Mouse (Mus musculus): ENCODE data around the gene Trmt10c. TPM values are rescaled to one million over a fixed set of nuclear protein-coding genes. Genes with fewer than 3 reads are reported as not detected.

Trmt10c gene
- polyA plus RNA-seq, 1 experiment from 2014 or later, result 28.9 TPM

DNA sequence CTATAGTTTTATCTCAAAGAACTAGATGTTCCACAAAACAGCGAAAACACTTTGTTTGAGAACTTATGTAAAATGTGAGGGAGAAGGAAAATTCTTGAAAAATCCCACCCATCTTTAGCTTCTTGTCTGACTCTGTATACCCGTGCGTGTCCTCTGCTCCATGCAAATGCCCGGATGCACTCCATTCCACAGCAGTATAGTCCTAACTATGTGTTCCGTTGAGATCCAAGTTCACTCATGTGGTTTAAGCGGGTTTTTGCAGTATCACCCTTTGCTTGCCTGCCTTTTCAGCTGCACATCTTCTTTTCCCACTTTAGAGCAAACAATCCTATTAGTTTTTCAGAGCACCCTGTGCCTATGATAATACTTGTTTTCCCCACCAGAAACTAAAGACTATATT lies 1.1 kb downstream of the Trmt10c start:
- Histone ChIP-seq H3K9ac (peak overlapping the region; percentile 91), H3K27ac (no peak overlapping the region), H3K36me3 (peaks cover 33% of the 10 kb centered on the region), H3K4me2 (peak overlapping the region; percentile 65), H3K27me3 (no peaks in the 10 kb centered on the region), H3K4me1 (peaks cover 15% of the 10 kb centered on the region), H3K9me3 (replicated peaks) (no peaks in the 10 kb centered on the region), H3K4me3 (replicated peaks) (peak overlapping the region; percentile 98)
- WGBS, result 54% methylated on average over 6 of the region's 6 CpGs
- no peak for ATAC-seq (replicated peaks; ENCODE audit: low FRiP score)

DNA sequence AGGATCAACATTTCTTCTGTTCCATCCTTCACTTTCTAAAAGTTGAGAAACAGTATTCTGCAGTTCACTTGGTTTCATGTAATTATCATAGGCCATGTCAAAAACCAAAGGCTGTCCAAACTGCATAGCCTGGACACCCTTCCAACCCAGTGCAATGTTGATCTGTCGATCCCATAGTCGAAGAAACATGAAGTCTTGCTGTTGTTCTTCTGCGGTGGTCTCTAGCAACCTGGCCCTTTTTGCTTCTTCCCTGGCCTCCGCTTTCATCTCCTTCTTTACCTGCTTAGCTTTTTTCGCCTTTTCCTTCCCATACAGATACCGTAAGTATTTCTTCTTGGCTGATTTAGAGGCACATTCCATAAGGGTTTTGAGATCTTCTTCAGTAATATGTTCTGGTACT lies 3.1 kb downstream of the Trmt10c start:
- 98% methylated on average over 6 of the region's 6 CpGs for WGBS
- no peak overlapping the region for H3K27ac ChIP-seq
- H3K4me3 ChIP-seq (replicated peaks), result no peak overlapping the region
- no peak overlapping the region for H3K9ac ChIP-seq
- H3K36me3 ChIP-seq, result peaks cover 33% of the 10 kb centered on the region
- no peak overlapping the region for H3K4me2 ChIP-seq
- H3K27me3 ChIP-seq, result no peaks in the 10 kb centered on the region
- H3K4me1 ChIP-seq, result peaks cover 23% of the 10 kb centered on the region
- ATAC-seq (replicated peaks; ENCODE audit: low FRiP score), result no peak
- no peaks in the 10 kb centered on the region for H3K9me3 ChIP-seq (replicated peaks)

DNA sequence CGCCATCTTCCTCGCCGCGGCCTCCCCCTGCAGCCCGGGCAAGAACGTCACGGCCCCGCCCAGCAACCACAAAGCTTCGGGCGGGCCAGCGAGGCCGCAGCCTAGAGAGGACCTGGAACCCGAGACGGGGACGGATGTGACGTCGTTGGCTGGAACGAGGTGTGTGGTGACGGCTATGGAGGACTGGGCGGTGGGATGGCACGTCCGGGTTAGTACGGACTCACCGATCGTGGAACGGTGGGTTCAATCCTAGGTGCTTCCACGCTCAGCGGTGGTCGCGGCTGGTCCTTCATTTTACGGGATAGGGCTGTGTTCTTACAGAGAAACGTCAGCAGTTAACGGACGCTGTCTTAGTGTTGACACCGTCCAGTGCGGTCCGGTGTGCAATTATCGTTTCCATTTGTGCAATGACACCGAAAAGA lies 7.9 kb downstream of the Trmt10c start, which contains the start of gene Pcnp:
TSS of gene Pcnp (minus strand) at position 79 of the 422 bp plus-strand sequence.
- H3K4me2 ChIP-seq, result peak within 1 kb of the TSS; percentile 69
- no peaks in the 10 kb centered on the region for H3K9me3 ChIP-seq (replicated peaks)
- peak within 1 kb of the TSS; percentile 92 for H3K27ac ChIP-seq
- H3K9ac ChIP-seq, result peak within 1 kb of the TSS; percentile 92
- peaks cover 20% of the 10 kb centered on the region for H3K4me1 ChIP-seq
- H3K4me3 ChIP-seq (replicated peaks), result peak within 1 kb of the TSS; percentile 89
- ATAC-seq (replicated peaks; ENCODE audit: low FRiP score), result peak; percentile 99
- WGBS, result under 1% methylated on average over 39 of the region's 39 CpGs
- peaks cover 42% of the 10 kb centered on the region for H3K36me3 ChIP-seq
- no peaks in the 10 kb centered on the region for H3K27me3 ChIP-seq

DNA sequence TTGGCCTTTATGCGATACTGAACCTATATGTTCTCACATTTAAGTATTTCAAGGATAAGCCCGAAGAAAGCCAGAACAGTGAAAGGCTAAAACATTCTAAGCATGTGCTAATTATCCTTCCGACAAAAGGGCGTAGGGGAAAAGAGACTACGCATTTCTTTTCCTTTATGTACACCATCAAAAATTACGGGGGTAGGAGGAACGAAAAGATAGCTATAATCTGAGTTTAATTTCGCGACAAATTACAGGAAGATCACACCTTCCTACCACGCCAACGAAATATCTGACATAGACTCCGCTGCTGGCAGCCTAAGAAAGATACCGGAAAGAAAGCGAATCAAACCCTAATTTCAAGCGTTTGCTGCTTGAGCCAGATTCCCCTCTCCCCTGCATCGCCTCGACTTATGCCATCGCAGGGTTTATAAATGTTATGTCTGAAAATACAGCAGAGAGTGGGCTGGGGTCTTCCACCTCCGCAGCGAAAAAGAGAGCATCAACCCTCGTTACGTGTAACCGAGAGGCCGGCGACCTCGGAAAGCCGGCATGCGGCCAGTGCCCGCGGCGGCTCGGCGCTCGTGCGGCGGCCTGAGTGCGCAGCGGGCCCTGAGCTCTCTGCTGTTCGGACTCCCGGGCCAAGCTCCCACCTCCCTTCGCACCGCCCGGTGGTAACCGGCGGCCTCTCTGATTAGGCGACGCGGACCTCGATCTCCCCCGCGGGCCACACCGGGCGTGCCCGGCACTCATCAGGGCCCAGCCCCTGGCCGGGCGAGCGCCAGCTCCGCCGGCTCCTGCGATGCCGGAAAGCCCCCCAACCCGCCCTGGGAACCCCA lies 8.7 kb downstream of the Trmt10c start:
- Histone ChIP-seq H3K9me3 (replicated peaks) (no peaks in the 10 kb centered on the region), H3K4me1 (peaks cover 20% of the 10 kb centered on the region), H3K27me3 (no peaks in the 10 kb centered on the region), H3K4me2 (peak overlapping the region; percentile 69), H3K36me3 (peaks cover 36% of the 10 kb centered on the region), H3K27ac (peak overlapping the region; percentile 92), H3K9ac (peak overlapping the region; percentile 92), H3K4me3 (replicated peaks) (peak overlapping the region; percentile 89)
- ATAC-seq (replicated peaks; ENCODE audit: low FRiP score), result peak; percentile 92
- WGBS, result under 1% methylated on average over 62 of the region's 62 CpGs

DNA sequence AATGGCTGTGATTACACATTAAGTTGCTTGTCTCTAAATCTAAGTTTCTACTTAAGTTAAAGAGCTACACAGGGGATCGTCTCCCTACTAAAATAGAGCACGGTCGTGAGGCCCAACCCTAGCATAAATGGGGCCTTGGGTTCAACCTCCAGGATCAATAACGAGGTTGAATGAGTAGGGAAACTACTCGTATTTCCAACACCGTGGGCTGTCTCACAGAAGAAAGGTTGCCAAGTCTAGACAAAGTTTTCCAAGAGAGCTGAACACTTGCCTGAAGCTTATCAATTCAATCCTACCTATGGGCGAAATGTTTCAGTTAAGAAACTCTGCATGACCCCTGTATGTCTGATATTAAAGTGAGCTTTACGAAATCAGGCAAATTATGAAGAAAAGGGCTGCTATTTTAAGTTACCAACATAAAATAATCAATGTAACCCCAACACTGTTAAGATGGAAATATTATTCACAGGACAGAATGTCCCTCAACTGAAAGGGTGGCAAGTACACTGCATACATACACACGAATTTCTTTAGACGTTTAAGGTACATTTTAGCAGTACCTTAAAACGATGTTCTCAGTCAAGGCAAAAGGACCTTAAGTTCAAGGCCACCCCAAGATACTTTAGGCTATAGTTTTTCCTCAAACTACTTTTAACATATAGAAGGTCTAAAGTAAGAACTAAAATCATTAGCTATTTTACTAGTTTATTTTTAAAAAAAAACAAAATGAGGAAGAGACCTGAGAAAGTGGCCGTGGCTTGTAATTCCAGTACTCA lies 9.6 kb downstream of the Trmt10c start:
- no peak for ATAC-seq (replicated peaks; ENCODE audit: low FRiP score)
- H3K36me3 ChIP-seq, result peaks cover 28% of the 10 kb centered on the region

DNA sequence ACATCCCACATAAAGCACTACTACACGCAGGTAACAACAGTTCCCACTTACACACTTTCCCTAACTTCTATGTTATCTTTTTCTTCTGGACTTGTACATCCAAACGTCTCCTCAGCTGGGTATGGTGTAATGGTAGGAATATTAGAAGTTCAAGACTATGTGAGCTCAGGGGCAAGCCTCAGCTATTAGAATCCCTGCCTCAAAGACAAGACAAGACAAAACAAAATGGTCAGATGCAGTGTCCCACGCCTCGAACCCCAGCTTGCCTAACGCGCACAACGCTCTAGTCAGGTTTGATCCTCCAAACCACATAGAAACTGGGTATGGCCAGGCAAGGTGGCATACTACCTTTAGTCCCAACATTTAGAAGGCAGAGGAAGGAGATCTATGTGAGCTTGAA lies 18.0 kb downstream of the Trmt10c start:
- Histone ChIP-seq H3K9ac (no peak overlapping the region), H3K36me3 (peaks cover 59% of the 10 kb centered on the region)
- 95% methylated on average over 7 of the region's 7 CpGs for whole genome bisulfite sequencing

More for the DNA sequence above, 9.6 kb downstream of the Trmt10c start:
- peak overlapping the region; percentile 89 for H3K4me3 ChIP-seq (replicated peaks)
- H3K9me3 ChIP-seq (replicated peaks), result no peaks in the 10 kb centered on the region
- peaks cover 20% of the 10 kb centered on the region for H3K4me1 ChIP-seq
- H3K9ac ChIP-seq, result peak overlapping the region; percentile 92
- 27% methylated on average over 12 of the region's 12 CpGs for WGBS
- no peaks in the 10 kb centered on the region for H3K27me3 ChIP-seq
- no peak overlapping the region for H3K27ac ChIP-seq
- peak overlapping the region; percentile 69 for H3K4me2 ChIP-seq

DNA sequence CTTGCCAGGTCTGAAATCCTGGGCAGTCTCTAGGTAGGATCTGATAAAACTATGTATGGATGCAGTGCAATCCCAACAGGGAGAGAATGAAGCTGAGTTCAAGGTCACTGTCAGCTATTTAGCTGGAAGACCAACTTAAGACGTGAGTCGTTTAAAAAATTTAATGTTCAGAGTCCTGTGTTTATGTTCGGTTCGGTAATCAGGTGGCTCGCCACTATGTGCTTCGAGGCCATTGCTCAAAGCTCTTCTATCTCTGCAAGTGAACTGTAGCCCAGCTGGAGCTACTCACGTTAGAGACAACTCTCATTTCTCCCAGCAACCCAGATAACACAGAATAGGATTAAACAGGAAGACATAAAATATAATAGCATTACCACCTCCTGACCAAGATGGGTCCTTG lies 23.5 kb downstream of the Trmt10c start:
- Histone ChIP-seq H3K4me2 (no peak overlapping the region), H3K27me3 (no peaks in the 10 kb centered on the region), H3K36me3 (peaks cover 69% of the 10 kb centered on the region), H3K27ac (0 out of 2 replicates have a peak overlapping the region, but pooled peaks have one; percentile 6), H3K4me1 (no peaks in the 10 kb centered on the region), H3K4me3 (replicated peaks) (no peak overlapping the region), H3K9ac (no peak overlapping the region), H3K9me3 (replicated peaks) (no peaks in the 10 kb centered on the region)
- 79% methylated on average over 7 of the region's 7 CpGs for WGBS
- no peak for ATAC-seq (replicated peaks; ENCODE audit: low FRiP score)

More for the DNA sequence above, 18.0 kb downstream of the Trmt10c start:
- Histone ChIP-seq H3K4me3 (replicated peaks) (no peak overlapping the region), H3K27ac (no peak overlapping the region), H3K9me3 (replicated peaks) (no peaks in the 10 kb centered on the region), H3K4me1 (no peaks in the 10 kb centered on the region), H3K27me3 (no peaks in the 10 kb centered on the region), H3K4me2 (no peak overlapping the region)
- ATAC-seq (replicated peaks; ENCODE audit: low FRiP score), result no peak

DNA sequence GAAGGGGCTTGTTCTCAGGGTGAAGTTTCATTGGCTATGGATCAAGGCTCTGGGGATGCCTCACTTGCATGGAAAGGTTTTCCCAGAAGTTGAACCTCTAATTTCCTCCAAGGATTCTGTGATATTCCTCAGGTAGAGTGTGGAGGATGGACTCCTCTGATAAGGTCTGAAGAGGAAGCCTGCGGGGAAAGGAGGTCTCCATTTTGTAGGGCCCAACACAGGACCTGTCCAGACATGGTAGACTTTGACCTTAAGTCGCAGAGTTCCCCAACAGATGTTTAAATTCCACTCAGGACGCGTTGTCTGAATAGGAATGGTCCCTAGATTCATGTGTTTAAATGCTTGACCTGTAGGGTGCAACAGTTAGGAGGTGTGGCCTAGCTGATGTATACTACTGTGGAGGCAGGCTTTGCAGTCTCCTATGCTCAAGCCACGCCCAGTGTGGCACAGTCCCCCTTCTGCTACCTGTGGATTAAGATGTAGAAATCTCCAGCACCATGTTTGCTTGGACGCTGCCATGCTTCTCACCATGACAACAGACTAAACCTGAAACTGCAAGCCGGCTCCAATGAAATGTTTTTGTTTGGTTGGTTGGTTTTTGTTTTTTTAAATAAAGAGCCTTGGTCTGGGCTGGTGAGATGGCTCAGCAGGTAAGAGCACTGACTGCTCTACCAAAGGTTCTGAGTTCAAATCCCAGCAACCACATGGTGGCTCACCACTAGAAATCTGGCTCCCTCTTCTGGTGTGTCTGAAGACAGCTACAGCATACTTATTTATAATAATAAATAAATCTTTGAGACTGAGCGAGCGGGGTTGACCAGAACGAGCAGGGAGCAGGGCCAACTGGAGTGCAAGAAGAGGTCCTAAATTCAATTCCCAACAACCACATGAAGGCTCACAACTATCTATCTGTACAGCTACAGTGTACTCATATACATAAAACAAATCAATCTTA lies 24.6 kb downstream of the Trmt10c start:
- Histone ChIP-seq H3K9me3 (replicated peaks) (no peaks in the 10 kb centered on the region), H3K4me2 (no peak overlapping the region), H3K9ac (no peak overlapping the region), H3K27me3 (no peaks in the 10 kb centered on the region), H3K4me1 (no peaks in the 10 kb centered on the region), H3K4me3 (replicated peaks) (no peak overlapping the region), H3K27ac (no peak overlapping the region), H3K36me3 (peaks cover 62% of the 10 kb centered on the region)
- 0 out of 2 replicates have a peak, but pooled peaks have one; percentile 43 for ATAC-seq (replicated peaks; ENCODE audit: low FRiP score)
- WGBS, result 85% methylated on average over 10 of the region's 10 CpGs

DNA sequence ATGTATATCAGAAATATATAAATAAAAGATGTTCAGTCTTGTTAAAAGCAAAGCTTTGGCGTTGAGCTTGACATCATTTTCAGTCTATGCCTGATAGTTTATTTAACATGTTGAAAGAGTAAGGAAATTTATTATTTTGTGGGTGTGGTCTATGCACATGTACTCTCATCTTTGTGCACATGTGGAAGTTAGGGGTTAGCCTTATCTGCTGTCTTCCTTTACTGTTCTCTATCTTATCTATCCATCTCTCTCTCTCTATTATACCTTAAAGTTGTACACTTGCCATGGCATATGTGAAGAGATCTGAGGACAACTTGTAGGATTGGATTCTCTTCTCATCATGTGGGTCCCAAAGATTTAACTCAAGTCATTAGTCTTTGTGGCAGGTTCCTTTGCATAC lies 28.8 kb downstream of the Trmt10c start:
- Histone ChIP-seq H3K4me1 (no peaks in the 10 kb centered on the region), H3K9me3 (replicated peaks) (no peaks in the 10 kb centered on the region), H3K36me3 (peaks cover 68% of the 10 kb centered on the region), H3K9ac (no peak overlapping the region), H3K4me2 (no peak overlapping the region), H3K4me3 (replicated peaks) (no peak overlapping the region), H3K27ac (no peak overlapping the region), H3K27me3 (no peaks in the 10 kb centered on the region)
- WGBS, result 92% methylated on average over 1 of the region's 1 CpGs
- no peak for ATAC-seq (replicated peaks; ENCODE audit: low FRiP score)

DNA sequence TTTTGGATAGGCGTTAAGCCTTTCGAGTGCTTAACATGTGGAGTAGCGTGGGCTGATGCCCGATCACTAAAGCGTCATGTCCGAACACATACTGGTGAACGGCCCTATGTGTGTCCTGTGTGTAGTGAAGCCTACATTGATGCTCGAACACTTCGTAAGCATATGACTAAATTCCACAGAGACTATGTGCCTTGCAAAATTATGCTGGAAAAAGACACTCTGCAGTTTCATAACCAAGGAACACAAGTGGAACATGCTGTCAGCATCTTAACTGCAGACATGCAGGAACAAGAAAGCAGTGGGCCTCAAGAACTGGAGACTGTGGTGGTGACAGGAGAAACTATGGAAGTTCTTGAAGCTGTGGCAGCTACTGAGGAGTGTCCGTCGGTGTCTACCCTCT lies 30.8 kb downstream of the Trmt10c start:
- no peak for ATAC-seq (replicated peaks; ENCODE audit: low FRiP score)
- Histone ChIP-seq H3K4me3 (replicated peaks) (no peak overlapping the region), H3K9ac (no peak overlapping the region), H3K4me2 (no peak overlapping the region), H3K9me3 (replicated peaks) (no peaks in the 10 kb centered on the region), H3K27ac (no peak overlapping the region), H3K27me3 (no peaks in the 10 kb centered on the region), H3K4me1 (no peaks in the 10 kb centered on the region), H3K36me3 (peaks cover 67% of the 10 kb centered on the region)
- WGBS, result 96% methylated on average over 11 of the region's 11 CpGs

DNA sequence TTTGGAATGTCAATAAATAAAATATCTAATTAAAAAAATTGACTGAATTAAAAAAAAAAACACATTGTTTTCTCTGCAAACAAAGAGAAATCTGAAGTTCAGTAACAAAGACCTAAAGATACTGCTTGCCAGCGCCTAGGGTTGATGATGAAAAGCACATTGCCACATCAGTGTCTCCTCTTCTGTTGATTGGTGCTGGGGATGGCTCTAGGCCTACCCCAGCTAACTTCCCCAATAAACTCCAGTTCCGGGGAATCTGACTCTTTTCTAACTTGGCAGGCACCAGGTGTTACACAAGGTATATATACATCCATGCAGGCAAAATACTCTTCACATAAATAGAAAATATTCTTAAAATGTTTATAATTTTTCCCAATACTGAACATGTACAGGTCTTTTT lies 43.4 kb downstream of the Trmt10c start:
- no peak overlapping the region for H3K4me2 ChIP-seq
- H3K4me3 ChIP-seq (replicated peaks), result no peak overlapping the region
- no peaks in the 10 kb centered on the region for H3K9me3 ChIP-seq (replicated peaks)
- no peak overlapping the region for H3K27ac ChIP-seq
- no peaks in the 10 kb centered on the region for H3K27me3 ChIP-seq
- no peak overlapping the region for H3K9ac ChIP-seq
- ATAC-seq (replicated peaks; ENCODE audit: low FRiP score), result no peak
- no peaks in the 10 kb centered on the region for H3K4me1 ChIP-seq
- 91% methylated on average over 2 of the region's 2 CpGs for WGBS
- peaks cover 76% of the 10 kb centered on the region for H3K36me3 ChIP-seq

Data from kidney, embryonic 15.5 days (tissue).